Mouse (Mus musculus) heart, embryonic 15.5 days (tissue): Measurements from ENCODE around the gene Glt1d1. TPM values are rescaled to one million over a fixed set of nuclear protein-coding genes. Genes with fewer than 3 reads are reported as not detected.

Source experiments
- ATAC-seq: fragments of 200-750 bp; cut with Nextera tagmentation; replicated peaks from 2 replicates; pipeline ENCODE4 v1.8.0; 2017; ENCODE audit warnings: low read depth, moderate TSS enrichment; ENCODE audit not compliant: insufficient number of reproducible peaks, insufficient read depth, low FRiP score
- H3K27ac ChIP-seq: fragments of 300-500 bp; sonication (generic); 2 replicates; pipeline ENCODE4 v1.5.1; 2015; ENCODE audit warnings: mild to moderate bottlenecking, inconsistent platforms
- H3K27me3 ChIP-seq: fragments of 300-500 bp; sonication (generic); 2 replicates; pipeline ENCODE4 v1.6.1; 2015; ENCODE audit warnings: inconsistent platforms
- H3K36me3 ChIP-seq: fragments of 300-500 bp; sonication (generic); 2 replicates; pipeline ENCODE4 v1.6.1; 2015; ENCODE audit warnings: mild to moderate bottlenecking, inconsistent platforms
- H3K4me1 ChIP-seq: fragments of 300-500 bp; sonication (generic); replicated peaks from 2 replicates; pipeline ENCODE4 v1.6.1; 2015; ENCODE audit warnings: inconsistent platforms
- H3K4me2 ChIP-seq: fragments of 300-500 bp; sonication (generic); 2 replicates; pipeline ENCODE4 v1.6.1; 2015; ENCODE audit warnings: inconsistent platforms, mild to moderate bottlenecking, moderate library complexity
- H3K4me3 ChIP-seq: fragments of 300-500 bp; sonication (generic); 2 replicates; pipeline ENCODE4 v1.5.1; 2015; ENCODE audit warnings: mild to moderate bottlenecking, inconsistent platforms
- H3K9ac ChIP-seq: fragments of 300-500 bp; sonication (generic); 2 replicates; pipeline ENCODE4 v1.6.1; 2015; ENCODE audit warnings: mild to moderate bottlenecking, inconsistent platforms
- H3K9me3 ChIP-seq: fragments of 300-500 bp; sonication (generic); replicated peaks from 2 replicates; pipeline ENCODE4 v1.6.1; 2016; ENCODE audit warnings: inconsistent platforms
- WGBS: fragments of 180-500 bp; shearing (Covaris S2); methylation state at CpG from one replicate; pipeline ENCODE4 v1.1.7; 2015; ENCODE audit warnings: mixed read lengths; 5-methylcytosine and 5-hydroxymethylcytosine counted together
- polyA plus RNA-seq: library from polyadenylated mRNA; unstranded; fragments of >200 nt; fragmentation: Nextera tagmentation; extraction: Ambion mirVana; gene quantifications from 2 replicates; pipeline ENCODE4 v1.2.1, GENCODE M21; 2015

Glt1d1 gene
- polyA plus RNA-seq, 1 experiment from 2014 or later, result not detected

- Histone ChIP-seq H3K9ac (no peak overlapping the region), H3K9me3 (no peaks in the 10 kb centered on the region), H3K4me2 (no peak overlapping the region), H3K4me1 (no peaks in the 10 kb centered on the region), H3K27ac (no peak overlapping the region), H3K4me3 (no peak overlapping the region), H3K27me3 (no peaks in the 10 kb centered on the region), H3K36me3 (no peaks in the 10 kb centered on the region)
- 59% methylated on average over 5 of the region's 5 CpGs for WGBS
- no peak for ATAC-seq
These were observed 28.2 kb downstream of the Glt1d1 start for GRCm38 (mm10) chr5:127660267-127660666.

GRCm38 (mm10) chr5:127660979-127661378, 28.9 kb downstream of the Glt1d1 start:
- no peak overlapping the region for H3K27ac ChIP-seq
- ATAC-seq, result no peak
- no peaks in the 10 kb centered on the region for H3K36me3 ChIP-seq
- no peaks in the 10 kb centered on the region for H3K9me3 ChIP-seq
- WGBS, result 83% methylated on average over 5 of the region's 5 CpGs
- H3K4me2 ChIP-seq, result no peak overlapping the region
- H3K9ac ChIP-seq, result no peak overlapping the region
- no peak overlapping the region for H3K4me3 ChIP-seq
- H3K27me3 ChIP-seq, result no peaks in the 10 kb centered on the region
- no peaks in the 10 kb centered on the region for H3K4me1 ChIP-seq

DNA sequence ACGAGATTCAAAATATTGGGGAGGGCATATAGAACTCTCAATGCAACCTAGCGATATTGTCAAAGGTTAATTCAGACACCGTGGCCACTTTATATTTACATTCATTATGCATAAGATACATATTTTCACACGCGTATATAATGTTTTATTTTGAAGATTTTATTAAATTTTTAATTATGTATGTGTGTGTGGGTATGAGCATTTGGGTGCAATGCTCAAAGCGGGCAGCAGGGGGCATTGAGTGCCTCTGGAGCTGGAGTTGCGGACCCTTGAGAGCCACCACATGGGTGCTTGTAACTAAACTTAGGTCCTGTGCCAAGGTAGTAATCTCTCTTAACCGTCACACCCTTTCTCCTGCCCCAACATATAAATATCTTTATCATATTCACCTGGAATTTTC, 41.9 kb downstream of the Glt1d1 start:
- no peaks in the 10 kb centered on the region for H3K36me3 ChIP-seq
- H3K27me3 ChIP-seq, result no peaks in the 10 kb centered on the region
- no peak overlapping the region for H3K4me3 ChIP-seq
- no peak overlapping the region for H3K9ac ChIP-seq
- H3K27ac ChIP-seq, result no peak overlapping the region
- ATAC-seq, result no peak
- H3K9me3 ChIP-seq, result peaks cover under 1% of the 10 kb centered on the region; the same call in 1 of the 2 replicates
- 85% methylated on average over 8 of the region's 8 CpGs for WGBS
- H3K4me1 ChIP-seq, result no peaks in the 10 kb centered on the region
- H3K4me2 ChIP-seq, result no peak overlapping the region

- Histone ChIP-seq H3K27ac (no peak overlapping the region), H3K4me3 (no peak overlapping the region), H3K9me3 (peaks cover 3% of the 10 kb centered on the region; the same call in 1 of the 2 replicates), H3K9ac (no peak overlapping the region), H3K4me1 (no peaks in the 10 kb centered on the region), H3K36me3 (no peaks in the 10 kb centered on the region), H3K4me2 (no peak overlapping the region), H3K27me3 (no peaks in the 10 kb centered on the region)
- ATAC-seq, result no peak
- 80% methylated on average over 2 of the region's 2 CpGs for WGBS
These were observed 45.5 kb downstream of the Glt1d1 start for GRCm38 (mm10) chr5:127677561-127677960.

DNA sequence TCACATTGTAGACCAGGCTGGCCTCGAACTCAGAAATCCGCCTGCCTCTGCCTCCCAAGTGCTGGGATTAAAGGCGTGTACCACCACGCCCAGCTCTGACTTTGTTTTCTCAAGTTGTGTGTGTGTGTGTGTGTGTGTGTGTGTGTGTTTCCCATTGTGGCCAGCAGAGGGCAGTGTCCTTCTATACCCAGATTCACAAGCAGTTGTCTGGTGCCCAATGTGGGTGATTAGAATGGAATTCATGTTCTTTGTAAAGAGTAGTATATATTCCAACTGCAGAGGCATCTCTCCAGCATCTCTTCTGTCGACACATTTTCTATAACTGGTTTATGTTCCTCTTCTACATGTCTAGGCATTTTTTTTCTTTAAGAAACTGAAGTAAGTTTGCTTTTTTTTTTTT, 46.4 kb downstream of the Glt1d1 start:
- Histone ChIP-seq H3K4me1 (no peaks in the 10 kb centered on the region), H3K9me3 (peaks cover 3% of the 10 kb centered on the region; the same call in 1 of the 2 replicates), H3K27ac (no peak overlapping the region), H3K27me3 (no peaks in the 10 kb centered on the region), H3K4me2 (no peak overlapping the region), H3K36me3 (no peaks in the 10 kb centered on the region), H3K9ac (no peak overlapping the region), H3K4me3 (no peak overlapping the region)
- WGBS, result 90% methylated on average over 5 of the region's 5 CpGs
- ATAC-seq, result no peak

DNA sequence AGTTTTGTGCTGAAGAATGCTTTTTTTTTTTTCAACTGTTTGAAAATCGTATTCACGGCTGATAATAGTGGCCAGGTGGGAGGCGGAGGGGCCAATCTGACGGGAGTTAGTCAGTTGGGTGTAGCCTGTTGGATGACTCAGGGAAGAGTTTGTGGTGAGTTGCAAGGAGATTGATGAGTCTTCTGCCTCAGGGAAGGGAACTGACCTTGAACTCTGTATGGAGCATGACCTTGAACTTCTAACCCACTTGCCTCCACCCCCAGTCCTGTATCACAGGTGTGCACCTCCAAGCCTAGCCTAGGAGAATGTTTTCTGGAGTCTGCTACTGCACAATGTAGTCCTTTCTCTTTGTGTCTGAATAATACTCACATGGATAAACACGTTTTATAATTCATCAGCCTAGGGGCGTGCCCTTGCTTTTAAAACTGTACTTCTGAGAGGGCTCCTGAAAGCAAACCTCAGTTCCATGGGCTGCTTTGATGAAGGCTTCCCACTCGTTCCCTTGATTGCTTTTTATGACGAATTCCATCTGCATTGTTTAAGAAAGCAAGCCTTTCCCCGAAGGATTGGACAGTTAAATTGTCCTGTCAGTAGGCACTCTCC, 56.6 kb downstream of the Glt1d1 start:
- Histone ChIP-seq H3K27ac (no peak overlapping the region), H3K36me3 (no peaks in the 10 kb centered on the region), H3K4me2 (no peak overlapping the region), H3K9me3 (no peaks in the 10 kb centered on the region), H3K9ac (no peak overlapping the region), H3K4me3 (no peak overlapping the region), H3K4me1 (no peaks in the 10 kb centered on the region), H3K27me3 (no peaks in the 10 kb centered on the region)
- ATAC-seq, result no peak
- 70% methylated on average over 9 of the region's 9 CpGs for WGBS

DNA sequence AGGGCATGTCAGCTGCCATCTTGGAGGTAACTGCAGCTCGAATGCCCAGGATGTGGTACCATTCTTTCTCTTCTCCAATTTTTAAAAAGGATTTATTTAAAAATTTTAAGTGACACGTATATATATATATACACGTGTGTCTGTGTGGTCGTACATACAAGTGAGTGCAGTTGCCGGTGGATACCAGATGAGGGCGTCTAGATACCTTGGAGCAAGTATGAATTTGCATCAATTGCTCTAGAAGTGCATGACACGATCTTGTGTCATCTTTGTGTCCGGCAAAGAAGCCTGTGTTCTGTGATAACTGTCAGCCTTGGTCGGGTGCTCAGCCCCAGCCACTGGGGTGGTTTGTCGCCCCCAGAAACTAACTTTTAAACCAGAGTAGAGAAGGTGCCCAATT, 59.0 kb downstream of the Glt1d1 start:
- H3K27ac ChIP-seq, result no peak overlapping the region
- no peaks in the 10 kb centered on the region for H3K4me1 ChIP-seq
- H3K36me3 ChIP-seq, result no peaks in the 10 kb centered on the region
- H3K9ac ChIP-seq, result no peak overlapping the region
- no peaks in the 10 kb centered on the region for H3K9me3 ChIP-seq
- H3K4me2 ChIP-seq, result no peak overlapping the region
- H3K27me3 ChIP-seq, result no peaks in the 10 kb centered on the region
- 81% methylated on average over 10 of the region's 10 CpGs for WGBS
- H3K4me3 ChIP-seq, result no peak overlapping the region
- no peak for ATAC-seq

- ATAC-seq, result no peak
- 62% methylated on average over 21 of the region's 21 CpGs for WGBS
- Histone ChIP-seq H3K4me3 (no peak overlapping the region), H3K36me3 (no peaks in the 10 kb centered on the region), H3K27me3 (no peaks in the 10 kb centered on the region), H3K27ac (no peak overlapping the region), H3K4me1 (no peaks in the 10 kb centered on the region), H3K9me3 (no peaks in the 10 kb centered on the region), H3K9ac (no peak overlapping the region), H3K4me2 (no peak overlapping the region)
These were observed 59.5 kb downstream of the Glt1d1 start for GRCm38 (mm10) chr5:127691581-127691980.

GRCm38 (mm10) chr5:127695898-127696297, 63.8 kb downstream of the Glt1d1 start:
- no peaks in the 10 kb centered on the region for H3K9me3 ChIP-seq
- no peaks in the 10 kb centered on the region for H3K27me3 ChIP-seq
- H3K9ac ChIP-seq, result no peak overlapping the region
- H3K27ac ChIP-seq, result no peak overlapping the region
- H3K36me3 ChIP-seq, result no peaks in the 10 kb centered on the region
- ATAC-seq, result no peak
- no peak overlapping the region for H3K4me3 ChIP-seq
- H3K4me1 ChIP-seq, result no peaks in the 10 kb centered on the region
- H3K4me2 ChIP-seq, result no peak overlapping the region
- 55% methylated on average over 4 of the region's 4 CpGs for WGBS

GRCm38 (mm10) chr5:127696602-127697001, 64.5 kb downstream of the Glt1d1 start:
- no peak overlapping the region for H3K27ac ChIP-seq
- ATAC-seq, result no peak
- no peak overlapping the region for H3K9ac ChIP-seq
- H3K9me3 ChIP-seq, result no peaks in the 10 kb centered on the region
- no peaks in the 10 kb centered on the region for H3K4me1 ChIP-seq
- WGBS, result 84% methylated on average over 4 of the region's 4 CpGs
- no peak overlapping the region for H3K4me2 ChIP-seq
- H3K27me3 ChIP-seq, result no peaks in the 10 kb centered on the region
- no peak overlapping the region for H3K4me3 ChIP-seq
- H3K36me3 ChIP-seq, result no peaks in the 10 kb centered on the region

DNA sequence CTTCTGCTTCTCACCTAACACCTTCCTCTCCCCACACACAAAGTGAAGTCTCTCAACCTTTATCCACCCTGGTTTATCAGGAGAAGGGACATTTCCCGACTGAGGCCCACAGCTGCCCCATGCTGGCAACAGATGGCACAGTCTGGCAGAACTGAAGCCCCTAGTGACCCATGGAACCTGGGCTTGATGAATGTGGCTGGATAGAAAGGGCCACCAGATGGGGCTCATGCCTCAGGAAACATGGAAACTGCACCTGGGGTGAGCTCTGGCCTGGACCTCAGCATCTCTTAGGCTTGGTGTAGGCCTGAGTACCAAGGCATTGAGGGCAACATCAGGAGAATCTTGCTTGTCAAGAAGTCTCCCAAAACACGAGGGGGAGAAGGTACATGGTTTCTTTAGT, 66.5 kb downstream of the Glt1d1 start:
- no peak overlapping the region for H3K4me2 ChIP-seq
- 40% methylated on average over 2 of the region's 2 CpGs for WGBS
- no peak overlapping the region for H3K4me3 ChIP-seq
- H3K9ac ChIP-seq, result no peak overlapping the region
- no peak overlapping the region for H3K27ac ChIP-seq
- H3K36me3 ChIP-seq, result no peaks in the 10 kb centered on the region
- H3K9me3 ChIP-seq, result no peaks in the 10 kb centered on the region
- no peaks in the 10 kb centered on the region for H3K4me1 ChIP-seq
- H3K27me3 ChIP-seq, result no peaks in the 10 kb centered on the region
- no peak for ATAC-seq

- no peak overlapping the region for H3K4me2 ChIP-seq
- no peaks in the 10 kb centered on the region for H3K36me3 ChIP-seq
- WGBS, result 77% methylated on average over 5 of the region's 5 CpGs
- no peak for ATAC-seq
- H3K27me3 ChIP-seq, result no peaks in the 10 kb centered on the region
- no peak overlapping the region for H3K27ac ChIP-seq
- no peaks in the 10 kb centered on the region for H3K4me1 ChIP-seq
- H3K4me3 ChIP-seq, result no peak overlapping the region
- H3K9me3 ChIP-seq, result no peaks in the 10 kb centered on the region
- no peak overlapping the region for H3K9ac ChIP-seq
These were observed 67.6 kb downstream of the Glt1d1 start for GRCm38 (mm10) chr5:127699679-127700078.
